Mouse (Mus musculus) monocyte, adult 2 months (primary cell): ENCODE data around the gene Cers5.
"Not testable (repeated sequence)": the region's sequence is repeated elsewhere in the genome, so short reads cannot be mapped to it uniquely, and the experiment has no call there.

Experiments
- DNase-seq, 2 experiments: peaks; one replicate each; pipeline ENCODE4 v3.0.0; 2022; ENCODE audit warnings: low spot score in 2 of 2, low read depth in 1 of 2

The Cers5 gene

DNA sequence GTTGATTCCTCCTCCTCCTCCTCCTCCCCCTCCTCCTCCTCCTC is at the start of gene Cers5:
TSS of gene Cers5 (minus strand) at position 5 of the 44 bp plus-strand sequence.
- not testable (repeated sequence) for DNase-seq

DNA sequence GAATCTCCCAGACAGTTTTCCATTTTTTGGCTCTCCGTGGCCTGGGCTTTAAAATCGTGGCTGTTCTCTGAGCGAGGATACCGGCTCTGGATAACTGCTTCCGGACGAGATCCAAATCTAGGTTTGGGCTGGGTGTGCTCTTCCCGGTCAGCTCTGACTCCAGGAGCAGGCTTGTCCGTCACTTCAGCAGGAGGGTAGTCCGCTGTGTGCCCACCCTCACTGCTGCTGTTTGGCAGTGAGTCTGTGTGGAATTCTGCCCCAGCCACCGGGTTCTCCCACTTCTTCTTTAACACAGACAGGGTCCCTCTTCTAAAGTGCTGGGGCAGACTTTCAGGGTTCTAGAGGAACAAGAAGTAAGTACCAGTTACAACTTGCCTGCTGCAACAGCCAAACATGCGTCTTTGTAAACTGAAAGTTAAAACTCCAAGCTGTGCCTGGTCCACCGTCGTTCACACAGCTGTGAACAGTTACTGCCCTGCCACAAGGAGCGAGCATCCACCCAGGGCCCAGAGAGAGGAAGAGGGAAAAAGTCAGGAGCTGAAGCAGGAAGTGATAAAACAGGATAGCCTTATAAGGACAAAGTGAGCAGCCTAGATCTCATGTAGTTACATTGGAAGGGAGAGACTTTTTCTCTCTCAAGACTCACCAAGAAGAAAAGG is 47.1 kb upstream of the Cers5 start:
- DNase-seq, result peak in 1 of 2 experiments; percentile 20

DNA sequence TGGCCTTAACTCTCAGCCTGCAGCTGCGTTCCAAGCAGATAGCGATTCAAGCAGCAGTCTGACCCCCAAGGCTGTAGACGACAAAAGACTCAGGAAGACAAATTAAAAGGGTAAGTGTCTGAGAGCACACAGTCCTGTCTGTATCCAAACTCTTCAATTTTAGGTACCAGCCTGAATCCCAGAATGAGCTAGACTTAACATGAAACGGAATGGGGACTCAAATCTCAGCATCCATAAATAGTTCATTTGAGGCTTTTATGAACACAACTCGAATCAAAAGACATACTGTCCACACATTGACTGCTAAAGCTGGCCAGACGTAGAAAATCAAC is 46.4 kb upstream of the Cers5 start:
- DNase-seq, result no peak

DNA sequence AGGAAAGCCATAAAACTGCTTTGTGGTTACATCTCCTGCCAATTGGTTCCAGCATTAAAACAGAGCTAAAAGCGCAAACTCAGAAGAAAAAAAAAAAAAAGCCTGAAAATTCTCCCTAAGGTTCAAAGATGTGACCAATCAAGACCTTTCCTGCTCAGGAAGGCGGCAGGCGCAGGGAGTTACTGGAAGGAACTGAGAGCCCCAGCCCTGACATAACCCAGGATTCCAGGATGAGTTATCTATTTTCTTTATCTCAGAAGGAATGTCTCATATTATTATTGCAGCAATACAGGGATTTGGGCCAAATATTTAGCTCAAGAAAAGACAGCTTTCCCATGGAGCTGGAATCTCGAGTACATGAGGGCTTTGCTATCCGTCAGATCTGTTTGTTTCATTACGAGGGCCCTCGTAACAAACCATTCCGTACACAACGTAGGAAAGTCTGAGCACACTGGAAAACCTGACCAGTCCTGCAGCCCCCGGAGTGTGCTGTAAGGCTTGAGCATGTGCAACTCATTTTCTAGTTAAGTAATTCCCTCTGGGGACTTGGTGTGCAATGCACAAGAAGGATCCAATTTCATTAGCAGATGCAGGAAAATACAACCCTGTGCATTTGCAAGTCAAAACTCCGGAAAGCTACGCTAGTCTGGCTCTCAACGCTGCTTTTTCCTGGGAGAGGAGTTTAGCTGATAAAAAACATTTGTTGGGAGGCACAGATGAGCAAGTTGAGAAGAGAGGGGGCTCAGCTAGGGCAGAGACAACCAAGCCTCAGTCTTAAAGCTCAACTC is 45.8 kb upstream of the Cers5 start:
- no peak for DNase-seq

DNA sequence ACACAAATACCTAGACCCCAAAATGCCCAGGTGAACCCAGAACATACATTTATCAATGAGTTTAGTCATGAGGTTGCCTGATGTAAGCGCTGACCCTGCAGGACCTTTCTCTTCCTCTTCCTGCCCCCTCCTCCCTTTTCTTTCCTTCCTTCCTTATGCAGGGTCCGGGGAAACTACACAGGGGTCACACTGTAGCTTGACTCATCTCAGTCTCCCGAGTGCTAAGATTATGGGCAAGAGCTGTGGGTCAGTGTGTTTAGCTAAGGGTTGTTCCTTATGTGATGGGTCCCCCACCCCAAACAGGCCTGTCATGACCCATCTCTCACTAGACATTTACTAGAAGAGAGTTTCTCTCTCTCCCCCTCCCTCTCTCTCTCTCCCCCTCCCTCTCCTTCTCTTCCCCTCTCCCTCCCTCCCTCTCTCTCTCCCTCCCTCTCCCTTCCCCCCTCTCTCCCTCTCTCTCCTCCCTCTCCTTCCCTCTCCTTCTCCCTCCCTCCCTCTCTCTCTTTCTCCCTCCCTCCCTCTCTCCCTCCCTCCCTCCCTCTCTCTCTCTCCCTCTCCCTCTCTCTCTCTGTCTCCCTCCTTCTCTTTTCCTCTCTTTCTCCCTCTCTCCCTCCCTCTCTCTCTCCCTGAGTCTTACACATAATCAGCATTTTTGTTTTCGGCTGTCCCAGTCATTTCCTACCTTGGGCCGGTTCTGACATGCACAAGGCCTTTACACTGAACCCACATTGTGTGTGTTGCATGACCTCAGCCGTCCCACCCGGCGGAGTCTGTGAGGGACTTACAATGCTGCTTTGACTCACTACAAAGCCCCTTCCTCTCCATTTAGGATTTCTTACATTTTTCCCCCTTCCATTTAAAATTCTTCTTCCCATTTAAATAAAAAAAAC is 44.9 kb upstream of the Cers5 start:
- no peak for DNase-seq

GRCm38 (mm10) chr15:99815999-99816398 is 43.3 kb upstream of the Cers5 start:
- no peak for DNase-seq

GRCm38 (mm10) chr15:99814554-99815260 is 42.0 kb upstream of the Cers5 start:
- DNase-seq, result peak; percentile 7 to 27

GRCm38 (mm10) chr15:99813639-99814038 is 41.0 kb upstream of the Cers5 start:
- no peak for DNase-seq

- DNase-seq, result no peak
Measured at GRCm38 (mm10) chr15:99812097-99812496, 39.4 kb upstream of the Cers5 start.

GRCm38 (mm10) chr15:99807776-99808735 is 35.4 kb upstream of the Cers5 start:
- no peak for DNase-seq

DNA sequence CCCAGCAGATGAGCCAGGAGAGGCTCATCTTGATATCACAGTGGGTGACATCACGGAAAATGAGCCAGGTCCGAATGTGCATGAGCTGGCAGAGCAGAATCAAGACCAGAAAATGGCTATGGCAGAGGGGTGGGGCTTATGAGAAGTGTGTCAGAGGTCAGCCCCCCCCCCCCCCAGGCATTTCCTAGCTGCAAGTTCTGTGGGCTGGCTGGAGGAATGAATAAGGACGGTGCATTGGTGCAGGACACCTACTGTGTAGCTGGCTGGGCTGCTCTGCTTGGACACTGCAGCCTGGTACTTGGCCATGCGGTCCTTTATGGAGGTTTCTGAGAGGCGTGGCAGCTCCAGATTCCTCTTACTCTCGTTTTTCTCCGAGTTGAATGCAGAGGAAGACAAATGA is 33.5 kb upstream of the Cers5 start:
- DNase-seq, result no peak

- DNase-seq, result no peak
Measured at GRCm38 (mm10) chr15:99805673-99806072, 33.0 kb upstream of the Cers5 start.

- DNase-seq, result peak in 1 of 2 experiments; percentile 11
Measured at GRCm38 (mm10) chr15:99803186-99803644, 30.5 kb upstream of the Cers5 start.

GRCm38 (mm10) chr15:99801885-99802572 is 29.3 kb upstream of the Cers5 start:
- DNase-seq, result no peak

DNA sequence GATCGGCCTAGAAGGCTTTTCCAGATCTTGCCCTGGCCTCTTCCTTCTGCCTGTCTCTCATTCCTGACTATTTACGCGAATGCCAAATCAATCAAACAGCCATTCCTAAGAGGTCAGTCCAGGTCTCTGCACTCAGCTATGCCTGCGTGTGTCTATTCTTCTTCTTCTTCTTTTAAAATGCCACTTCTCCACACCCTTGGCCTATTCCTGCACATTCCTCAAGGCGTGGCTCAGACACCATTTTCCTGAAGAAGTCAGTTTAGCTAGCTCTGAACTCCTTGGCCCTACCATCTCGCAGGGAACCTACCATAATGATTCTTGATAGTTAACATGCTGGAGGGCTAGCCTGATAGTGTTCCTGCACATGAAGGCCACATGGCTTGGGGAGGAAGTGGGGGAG is 27.0 kb upstream of the Cers5 start:
- no peak for DNase-seq

DNA sequence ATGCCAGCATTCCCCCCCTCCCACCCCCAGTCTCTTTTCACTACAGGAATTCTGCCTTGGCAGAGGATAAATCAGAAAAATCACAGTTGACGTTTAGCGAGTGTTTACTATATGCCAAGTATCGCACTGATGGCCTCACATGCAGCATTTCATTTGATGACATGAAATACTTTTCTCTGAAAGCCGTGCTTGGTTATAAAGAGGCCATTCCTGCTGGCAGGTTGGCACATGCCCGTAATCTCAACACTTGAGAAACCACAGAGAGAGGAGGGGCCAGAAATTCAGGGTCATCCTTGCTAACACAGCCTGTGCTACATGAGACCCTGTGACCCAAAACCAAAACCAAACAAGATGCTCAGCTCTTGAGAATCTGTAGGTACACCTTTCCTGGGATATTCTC is 25.2 kb upstream of the Cers5 start:
- DNase-seq, result no peak

DNA sequence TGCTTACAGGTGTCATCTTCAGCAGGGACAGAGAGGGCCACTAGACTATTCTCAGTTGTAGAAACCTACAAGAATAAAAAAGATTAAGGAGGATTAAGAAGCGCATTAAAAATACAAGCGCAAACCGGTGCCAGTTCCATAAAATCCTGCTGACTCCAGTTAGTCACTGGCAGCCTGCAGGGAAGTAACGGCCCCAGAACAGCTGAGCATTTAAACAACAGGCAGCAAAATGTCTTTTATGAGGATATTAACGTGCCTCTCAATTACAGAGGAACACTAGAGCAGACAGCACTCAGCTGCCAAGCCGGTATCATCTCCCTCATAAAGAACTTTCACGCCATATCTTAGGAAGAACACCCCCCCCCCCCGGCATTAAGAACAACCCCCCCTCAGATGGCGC is 24.1 kb upstream of the Cers5 start:
- no peak for DNase-seq

- DNase-seq, result no peak
Measured at GRCm38 (mm10) chr15:99796066-99796465, 23.4 kb upstream of the Cers5 start.

DNA sequence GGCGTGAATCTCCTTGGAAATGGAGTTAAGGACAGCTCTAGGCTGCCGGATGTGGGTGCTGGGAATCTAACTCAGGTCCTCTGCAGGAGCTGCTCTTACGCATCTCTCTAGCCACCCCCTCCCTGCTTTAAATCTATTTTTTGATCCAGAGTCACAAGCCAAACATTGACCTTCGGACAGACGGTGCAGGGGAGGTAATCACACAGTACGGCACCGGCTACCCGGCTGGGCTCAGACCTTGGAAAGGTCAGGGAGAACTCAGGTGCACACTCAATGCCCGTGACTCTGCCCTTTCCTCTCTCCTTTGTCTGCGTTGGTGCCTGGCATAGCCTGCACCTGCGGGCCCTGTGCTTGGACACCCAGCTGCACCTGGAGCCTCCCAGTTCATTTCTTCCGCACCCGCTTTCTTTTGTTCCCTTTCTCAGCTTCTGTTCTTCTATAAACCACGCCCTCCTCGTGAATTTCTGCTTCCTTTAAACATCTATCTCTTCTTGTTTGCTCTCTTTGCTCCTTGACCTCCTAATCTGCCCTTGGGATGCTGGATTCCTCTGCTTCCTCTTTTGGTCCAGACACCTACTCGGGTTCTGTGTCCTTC is 19.6 kb upstream of the Cers5 start:
- no peak for DNase-seq

GRCm38 (mm10) chr15:99791003-99791402 is 18.3 kb upstream of the Cers5 start:
- DNase-seq, result no peak
